Mouse (Mus musculus) right cerebral cortex, adult 2 months (tissue): ENCODE results near the gene Vmn1r61.

Source experiments
- DNase-seq, 2 experiments: peaks; one replicate each; pipeline ENCODE4 v3.0.0; 2021 to 2022; ENCODE audit warnings: low spot score in 2 of 2

Gene Vmn1r61

GRCm38 (mm10) chr7:5613195-5613594 lies at the start of gene Vmn1r61:
Vmn1r61 (minus strand) TSS chr7:5613295.
- no peak for DNase-seq
